Mouse (Mus musculus) MN1 (cell line): ENCODE results near the gene Tbata.

Experiments
- DNase-seq: peaks from one replicate; pipeline ENCODE4 v3.0.0-alpha.2; 2016; ENCODE audit warnings: low spot score

Gene Tbata

DNA sequence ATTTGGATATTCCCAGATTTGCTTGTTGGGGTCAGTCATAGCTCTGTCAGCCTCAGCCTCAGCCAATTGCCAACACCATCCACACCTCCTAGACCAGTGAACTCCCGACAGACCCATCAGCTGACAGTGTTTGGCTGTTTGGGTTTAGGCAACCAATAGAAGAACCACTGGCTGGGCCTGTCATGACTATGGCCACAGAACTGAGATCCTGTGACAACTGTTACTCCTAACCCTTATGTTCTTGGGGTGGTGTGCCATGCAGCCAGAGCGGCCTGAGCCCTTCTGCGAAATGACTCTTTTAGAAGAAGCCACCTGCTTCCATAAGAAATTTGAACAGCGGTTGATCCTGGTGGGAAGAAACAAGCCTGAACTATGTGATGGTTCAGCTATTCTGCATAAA, 39.4 kb downstream of the Tbata start:
- no peak for DNase-seq

DNA sequence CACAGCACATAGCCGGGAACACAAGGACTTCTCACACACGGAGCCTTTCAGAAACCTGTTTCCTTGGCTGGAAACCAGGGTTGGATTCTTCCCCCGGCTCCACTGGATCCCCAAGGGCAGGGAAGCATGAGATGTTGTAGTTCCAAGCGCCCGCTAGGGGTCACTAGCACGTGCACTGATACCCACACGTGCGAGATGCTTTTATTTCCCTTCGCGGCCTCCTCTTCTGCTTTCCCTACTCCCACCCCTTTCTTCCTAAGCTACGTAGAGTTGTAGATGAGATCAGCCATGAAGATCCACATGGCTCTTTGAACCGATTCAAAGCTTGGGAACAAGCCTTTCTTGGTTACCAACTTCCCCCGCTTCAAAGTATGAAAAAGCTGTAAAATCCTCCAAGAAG, 40.0 kb downstream of the Tbata start:
- peak; percentile 37 for DNase-seq

DNA sequence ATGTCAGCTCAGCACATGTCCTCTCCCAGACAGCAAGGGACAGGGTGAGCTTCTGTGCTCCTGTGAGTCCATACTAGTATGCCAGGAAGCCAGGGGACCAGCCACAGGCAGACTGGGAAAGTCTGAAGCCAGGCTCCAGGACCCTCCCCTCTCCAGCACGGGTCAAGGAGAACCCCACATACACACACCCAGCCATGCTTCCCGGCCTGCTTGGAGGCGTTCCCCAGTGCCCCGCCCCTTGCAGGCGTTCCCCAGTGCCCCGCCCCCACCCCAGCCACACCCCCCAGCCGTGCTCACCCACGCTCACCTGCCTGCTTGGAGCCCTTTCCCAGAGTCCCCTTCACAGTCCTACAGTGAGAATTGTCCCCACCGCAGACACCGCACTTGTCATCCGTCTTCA, 41.1 kb downstream of the Tbata start:
- no peak for DNase-seq

DNA sequence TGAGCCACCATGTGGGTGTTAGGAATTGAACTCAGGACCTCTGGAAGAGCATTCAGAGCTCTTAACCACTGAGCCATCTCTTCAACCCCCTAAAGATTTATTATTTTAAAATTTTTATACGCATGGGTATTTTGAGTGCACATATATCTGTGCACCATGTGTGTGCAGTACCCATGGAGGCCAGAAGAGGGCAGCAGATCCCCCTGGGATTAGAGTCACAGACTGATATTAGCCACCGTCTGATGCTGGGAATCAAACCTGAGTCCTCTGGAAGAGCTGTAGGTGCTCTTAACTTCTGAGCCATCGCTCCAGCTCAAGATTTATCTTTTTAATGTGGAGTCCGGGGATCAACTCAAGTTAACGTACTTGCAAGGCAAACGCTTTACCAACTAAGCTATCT, 43.9 kb downstream of the Tbata start:
- no peak for DNase-seq

DNA sequence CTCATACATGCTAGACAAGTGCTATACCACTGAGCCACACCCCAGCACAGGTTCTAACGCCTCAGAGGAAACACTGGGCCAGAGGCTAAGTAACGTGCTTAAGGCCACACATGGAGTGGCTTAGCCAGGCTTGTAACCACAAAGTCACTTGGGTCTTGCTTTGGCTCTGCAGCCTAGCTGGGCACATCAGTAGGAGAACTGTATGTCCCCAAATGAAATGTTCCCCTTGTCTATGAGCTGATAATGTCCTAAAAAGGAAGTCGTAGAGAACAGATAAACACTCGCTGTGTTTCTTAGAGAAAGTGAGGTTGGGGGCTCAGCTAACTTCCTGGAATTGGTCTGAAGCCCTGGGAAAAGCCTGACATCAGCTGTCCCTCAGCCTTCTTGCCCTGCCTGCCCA, 44.4 kb downstream of the Tbata start:
- no peak for DNase-seq

DNA sequence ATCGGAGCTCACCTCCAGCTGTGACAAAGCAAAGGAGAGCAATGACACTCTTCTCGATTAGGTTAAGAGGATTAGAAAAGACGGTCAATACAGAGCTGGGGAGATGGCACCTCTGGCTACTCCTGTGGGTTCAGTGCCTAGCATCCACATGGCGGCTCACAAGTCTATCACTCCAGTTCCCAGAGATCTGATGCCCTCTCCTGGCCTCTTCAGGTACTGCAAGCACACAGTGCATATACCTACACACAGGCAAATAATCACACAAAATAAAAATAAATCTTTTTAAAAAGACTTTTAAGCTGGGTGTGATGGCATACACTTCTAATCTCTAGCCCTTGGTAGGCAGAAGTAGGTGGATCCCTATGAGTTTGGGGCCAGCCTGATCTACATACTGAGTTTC, 47.6 kb downstream of the Tbata start:
- no peak for DNase-seq

DNA sequence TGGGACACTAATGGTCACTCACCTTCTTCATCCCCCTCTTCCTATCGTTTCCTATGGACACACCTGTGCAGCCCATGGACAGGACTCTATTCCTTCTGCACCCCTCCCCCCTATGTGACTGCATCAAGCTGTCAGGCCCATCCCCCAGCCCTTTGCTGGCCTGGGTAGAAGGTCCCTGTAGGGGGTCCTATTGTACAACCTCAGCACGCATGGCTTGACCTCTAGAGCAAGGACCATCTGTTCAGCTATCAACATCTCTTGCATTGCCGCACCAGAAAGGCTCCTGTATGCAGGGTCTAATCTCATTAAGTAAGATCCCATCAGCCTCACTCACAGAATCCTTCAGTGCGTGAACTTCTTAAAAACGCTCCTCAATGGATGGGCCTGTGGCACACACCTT, 53.9 kb downstream of the Tbata start:
- no peak for DNase-seq

DNA sequence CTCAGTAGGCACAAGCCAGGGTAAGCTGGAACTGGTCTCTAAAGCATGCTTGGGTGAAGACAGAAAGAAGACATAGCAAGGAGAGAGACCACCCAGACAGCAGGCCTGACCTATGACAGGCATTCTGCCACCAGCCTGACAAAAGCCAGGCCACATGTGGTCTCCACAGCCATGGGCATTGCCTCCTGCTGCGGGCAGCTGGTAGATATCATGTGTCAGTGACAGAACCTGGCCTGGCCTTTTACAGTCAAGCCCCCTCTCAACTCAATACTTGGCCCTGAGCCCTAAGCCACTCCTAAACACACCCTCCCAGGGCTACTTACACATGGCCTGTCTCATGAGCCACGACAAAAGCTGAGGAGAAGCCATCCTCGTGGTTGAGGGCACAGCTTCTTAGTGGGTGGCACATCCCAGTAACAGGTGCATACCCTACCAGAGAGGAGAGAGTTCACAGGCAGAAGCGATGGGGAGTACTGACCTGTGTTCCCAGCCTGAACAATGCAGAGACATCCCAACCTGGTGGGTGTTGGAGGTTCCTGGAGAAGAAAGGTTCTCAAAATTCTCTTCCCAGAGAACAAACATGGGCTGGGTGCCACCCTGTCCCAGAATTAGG, 55.1 kb downstream of the Tbata start:
- DNase-seq, result peak; percentile 50

DNA sequence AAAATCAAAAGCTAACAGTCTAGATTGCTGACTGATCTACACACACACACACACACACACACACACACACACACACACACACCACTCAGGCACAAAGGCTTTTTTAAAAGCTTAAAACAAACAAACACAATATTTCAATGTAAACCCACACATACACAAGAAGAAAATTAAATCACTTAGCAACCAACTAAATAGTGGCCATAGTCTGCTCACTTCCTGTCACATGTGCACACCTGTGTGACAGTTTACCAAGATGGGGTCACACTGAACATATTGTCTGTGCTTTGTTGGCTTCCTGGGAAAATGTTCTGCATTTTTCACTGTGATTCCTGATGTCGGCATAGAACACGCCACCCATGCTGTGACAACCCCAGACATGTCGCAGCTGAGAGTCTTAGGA, 60.0 kb downstream of the Tbata start:
- no peak for DNase-seq

DNA sequence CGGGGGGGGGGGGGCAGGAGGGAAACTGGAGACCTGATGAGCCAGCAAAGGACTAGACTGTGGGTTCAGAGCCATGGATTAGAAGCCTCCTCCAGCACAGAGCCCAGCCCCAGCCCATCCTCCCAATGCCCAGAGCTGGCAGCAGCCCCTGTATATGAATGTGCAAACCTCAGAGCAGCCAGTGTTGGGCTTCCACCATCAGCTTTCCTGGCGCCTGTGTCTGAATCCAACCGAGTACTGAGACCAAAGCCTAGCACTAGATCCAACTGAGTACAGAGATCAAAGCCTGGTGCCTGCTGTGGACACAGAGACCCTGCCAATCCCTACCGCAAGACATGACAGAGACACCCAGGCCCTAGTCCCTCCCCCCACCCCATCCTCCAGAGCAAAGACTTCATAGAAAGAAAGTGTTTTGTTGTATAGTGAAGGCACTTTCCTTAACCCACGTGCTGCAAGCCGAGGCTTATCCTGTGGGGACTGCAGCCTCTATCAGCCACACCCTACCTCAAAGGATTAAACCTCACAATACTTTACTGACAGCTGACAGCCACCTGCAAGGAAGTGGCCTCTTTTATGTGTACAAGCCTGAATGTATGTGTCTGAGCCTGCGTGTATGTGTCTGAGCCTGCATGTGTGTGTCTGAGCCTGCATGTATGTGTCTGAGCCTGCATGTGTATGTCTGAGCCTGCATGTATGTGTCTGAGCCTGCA, 61.3 kb downstream of the Tbata start:
- DNase-seq, result no peak

DNA sequence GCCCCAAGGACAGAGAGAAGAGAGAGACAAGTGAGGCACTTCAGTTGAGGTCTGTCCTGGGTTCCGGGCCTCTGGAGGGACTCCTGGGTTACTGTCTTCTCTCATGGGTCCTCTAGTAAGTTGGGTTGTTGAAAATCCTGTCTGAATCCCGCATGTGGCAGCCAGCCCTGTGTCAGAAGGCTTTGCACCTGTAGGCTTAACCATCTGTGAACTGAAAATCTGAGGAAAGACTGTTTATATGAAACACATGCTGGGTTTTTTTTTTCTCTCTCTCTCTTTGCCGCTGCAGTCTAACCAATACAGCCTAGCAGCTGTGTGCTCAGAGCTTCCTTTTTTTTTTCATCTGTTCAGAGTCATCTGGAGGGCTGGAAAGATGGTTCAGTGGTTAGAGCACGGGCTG, 62.6 kb downstream of the Tbata start:
- no peak for DNase-seq

DNA sequence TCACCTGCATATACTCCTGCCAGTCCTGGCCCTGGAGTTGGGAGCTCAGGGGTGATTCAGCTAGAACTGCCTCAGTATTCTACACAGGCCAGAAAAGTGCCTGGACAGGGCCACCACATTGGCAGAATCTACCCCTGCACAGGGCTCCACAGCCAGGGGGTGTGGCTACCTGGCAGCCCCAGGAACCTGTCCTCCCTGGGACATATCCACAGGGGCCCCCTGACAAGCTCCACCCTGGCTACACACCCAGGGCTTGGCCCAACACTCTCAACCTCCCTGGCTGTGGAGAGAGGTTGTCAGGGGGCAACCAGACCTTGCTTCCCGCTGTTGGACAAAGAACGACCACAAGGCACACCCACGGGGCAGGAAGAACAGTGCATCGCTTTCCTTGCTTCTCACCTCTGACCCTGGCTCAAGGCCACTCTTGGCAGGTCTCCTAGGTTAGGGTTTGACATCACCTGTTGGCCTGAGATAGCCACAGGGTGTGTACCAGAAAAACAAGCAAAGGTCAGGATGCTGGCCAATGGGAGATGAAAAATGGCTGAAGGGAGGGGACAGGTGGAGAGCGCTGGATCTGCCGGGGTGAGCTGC, 64.0 kb downstream of the Tbata start:
- DNase-seq, result no peak

DNA sequence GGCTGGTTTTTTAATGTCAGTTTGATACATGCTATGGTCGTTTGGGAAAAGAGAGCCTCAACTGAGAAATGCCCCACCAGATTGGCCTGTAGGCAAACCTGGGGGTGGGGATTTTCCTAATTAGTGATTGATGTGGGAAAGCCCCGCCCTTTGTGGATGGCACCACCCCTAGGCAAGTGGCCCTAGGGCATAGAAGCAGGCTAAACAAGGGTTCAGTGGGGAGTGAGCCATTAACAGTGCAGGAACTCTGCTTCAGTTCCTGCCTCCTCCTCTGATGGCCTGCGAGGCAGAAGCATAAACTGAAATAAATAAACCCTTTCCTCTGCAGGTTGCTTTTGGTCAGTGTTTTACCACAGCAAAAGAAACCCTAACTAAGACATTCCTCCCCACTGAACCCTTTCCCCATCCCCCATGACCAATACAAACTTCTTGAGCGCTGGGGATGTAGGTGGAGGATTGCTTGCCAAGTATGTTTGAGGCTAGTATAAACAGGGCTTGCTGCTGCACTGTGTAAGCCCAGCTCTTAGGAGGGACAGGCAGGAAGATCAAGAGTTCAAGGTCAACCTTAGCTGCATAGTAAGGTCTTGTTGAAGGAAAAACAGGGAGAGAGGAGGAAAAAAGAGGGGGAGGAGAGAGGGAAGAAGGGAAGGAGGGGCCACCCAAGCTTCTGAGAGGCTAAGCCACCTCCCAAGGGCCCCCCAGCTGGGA, 65.1 kb downstream of the Tbata start:
- no peak for DNase-seq

DNA sequence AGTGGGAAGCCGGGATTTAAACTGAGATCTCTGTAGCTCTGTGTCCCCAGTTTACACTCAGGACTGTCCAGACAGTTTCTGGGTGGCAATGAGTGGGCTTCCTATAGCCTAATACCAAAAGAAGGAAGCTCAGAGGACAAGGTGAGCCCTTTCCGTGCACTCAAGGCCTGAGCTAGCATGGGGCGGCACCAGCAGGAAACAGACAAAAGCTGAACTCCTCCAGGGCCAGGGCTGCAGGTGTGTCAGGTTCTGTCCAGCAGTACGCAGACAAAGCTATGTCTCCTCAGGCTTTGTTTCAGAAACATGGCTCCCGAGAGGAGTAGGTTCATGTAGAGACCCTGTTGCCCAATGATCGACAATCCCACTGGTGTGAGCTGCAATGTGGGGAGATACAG, 65.6 kb downstream of the Tbata start:
- no peak for DNase-seq
